Mouse (Mus musculus): Measurements from ENCODE around the gene Slc7a7.
"Not testable (repeated sequence)": the region's sequence is repeated elsewhere in the genome, so short reads cannot be mapped to it uniquely, and the experiment has no call there.

Slc7a7 gene

GRCm38 (mm10) chr14:54377166-54377565, 40.4 kb downstream of the Slc7a7 start:
- no peak for DNase-seq (ENCODE audit: low spot score in 2 of 2)

- DNase-seq (ENCODE audit: low spot score in 2 of 2), result no peak
Measured at GRCm38 (mm10) chr14:54375916-54376315, 41.7 kb downstream of the Slc7a7 start.

GRCm38 (mm10) chr14:54372923-54373322, 44.7 kb downstream of the Slc7a7 start:
- DNase-seq (ENCODE audit: low spot score in 2 of 2), result no peak

GRCm38 (mm10) chr14:54371460-54371859, 46.1 kb downstream of the Slc7a7 start:
- DNase-seq (ENCODE audit: low spot score in 2 of 2), result no peak

GRCm38 (mm10) chr14:54370595-54370994, 47.0 kb downstream of the Slc7a7 start:
- DNase-seq (ENCODE audit: low spot score in 2 of 2), result no peak

- no peak for DNase-seq (ENCODE audit: low spot score in 2 of 2)
Measured at GRCm38 (mm10) chr14:54369372-54369771, 48.2 kb downstream of the Slc7a7 start.

GRCm38 (mm10) chr14:54367429-54368060, 50.0 kb downstream of the Slc7a7 start:
- no peak for DNase-seq (ENCODE audit: low spot score in 2 of 2)

GRCm38 (mm10) chr14:54366581-54366980, 51.0 kb downstream of the Slc7a7 start:
- DNase-seq (ENCODE audit: low spot score in 2 of 2), result no peak

- no peak for DNase-seq (ENCODE audit: low spot score in 2 of 2)
Measured at GRCm38 (mm10) chr14:54365026-54365645, 52.4 kb downstream of the Slc7a7 start.

GRCm38 (mm10) chr14:54363156-54363555, 54.4 kb downstream of the Slc7a7 start:
- no peak for DNase-seq (ENCODE audit: low spot score in 2 of 2)

GRCm38 (mm10) chr14:54360577-54361340, 56.8 kb downstream of the Slc7a7 start, which contains the start of gene Oxa1l:
TSS of gene Oxa1l (plus strand) at chr14:54360834.
- DNase-seq (ENCODE audit: low spot score in 2 of 2), result peak; percentile 87 to 93

GRCm38 (mm10) chr14:54354406-54354805, 63.2 kb downstream of the Slc7a7 start:
- no peak for DNase-seq (ENCODE audit: low spot score in 2 of 2)

GRCm38 (mm10) chr14:54352314-54352713, 65.3 kb downstream of the Slc7a7 start:
- DNase-seq (ENCODE audit: low spot score in 2 of 2), result no peak

GRCm38 (mm10) chr14:54350773-54351541, 66.6 kb downstream of the Slc7a7 start:
- DNase-seq (ENCODE audit: low spot score in 2 of 2), result not testable (repeated sequence)

GRCm38 (mm10) chr14:54341807-54342206, 75.8 kb downstream of the Slc7a7 start:
- DNase-seq (ENCODE audit: low spot score in 2 of 2), result not testable (repeated sequence)

GRCm38 (mm10) chr14:54340836-54341235, 76.7 kb downstream of the Slc7a7 start:
- DNase-seq (ENCODE audit: low spot score in 2 of 2), result no peak

- no peak for DNase-seq (ENCODE audit: low spot score in 2 of 2)
Measured at GRCm38 (mm10) chr14:54333452-54334189, 84.0 kb downstream of the Slc7a7 start.

- no peak for DNase-seq (ENCODE audit: low spot score in 2 of 2)
Measured at GRCm38 (mm10) chr14:54332176-54333074, 85.2 kb downstream of the Slc7a7 start.

GRCm38 (mm10) chr14:54331178-54331577, 86.4 kb downstream of the Slc7a7 start:
- DNase-seq (ENCODE audit: low spot score in 2 of 2), result no peak

- no peak for DNase-seq (ENCODE audit: low spot score in 2 of 2)
Measured at GRCm38 (mm10) chr14:54329201-54329600, 88.4 kb downstream of the Slc7a7 start.
